Mouse (Mus musculus): ENCODE measurements around the gene Wt1. TPM values are rescaled to one million over a fixed set of nuclear protein-coding genes. Genes with fewer than 3 reads are reported as not detected.

Gene Wt1
- polyA plus RNA-seq, 1 experiment from 2014 or later: 0.82 TPM

DNA sequence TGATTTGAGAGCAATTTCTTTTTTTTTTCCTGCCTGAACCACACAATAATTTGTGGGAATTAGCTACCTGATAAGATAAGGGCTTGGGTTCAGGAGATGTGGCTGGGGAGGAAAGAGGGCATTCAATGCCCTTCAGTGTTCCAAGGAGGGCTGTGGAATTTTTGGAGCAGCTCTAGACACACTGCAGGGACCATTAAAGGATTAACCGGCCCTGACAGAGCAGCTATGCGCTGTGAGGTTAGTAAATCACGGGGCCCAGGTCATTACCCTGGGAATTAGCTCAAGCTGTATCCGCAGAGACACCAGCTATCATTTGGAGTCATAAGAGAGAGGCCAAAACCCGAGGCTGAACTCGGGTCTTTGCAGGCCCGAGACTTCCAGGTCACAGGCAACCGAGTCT is 73.8 kb downstream of the Wt1 start:
- WGBS: 65% methylated on average over 8 of the region's 8 CpGs
- no peaks in the 10 kb centered on the region for H3K9me3 ChIP-seq
- H3K9ac ChIP-seq: no peak overlapping the region
- H3K27me3 ChIP-seq: no peaks in the 10 kb centered on the region
- no peak overlapping the region for H3K27ac ChIP-seq
- H3K36me3 ChIP-seq: no peaks in the 10 kb centered on the region
- H3K4me1 ChIP-seq (replicated peaks): no peaks in the 10 kb centered on the region
- ATAC-seq (ENCODE audit: low FRiP score): no peak
- no peak overlapping the region for H3K4me2 ChIP-seq
- no peak overlapping the region for H3K4me3 ChIP-seq

DNA sequence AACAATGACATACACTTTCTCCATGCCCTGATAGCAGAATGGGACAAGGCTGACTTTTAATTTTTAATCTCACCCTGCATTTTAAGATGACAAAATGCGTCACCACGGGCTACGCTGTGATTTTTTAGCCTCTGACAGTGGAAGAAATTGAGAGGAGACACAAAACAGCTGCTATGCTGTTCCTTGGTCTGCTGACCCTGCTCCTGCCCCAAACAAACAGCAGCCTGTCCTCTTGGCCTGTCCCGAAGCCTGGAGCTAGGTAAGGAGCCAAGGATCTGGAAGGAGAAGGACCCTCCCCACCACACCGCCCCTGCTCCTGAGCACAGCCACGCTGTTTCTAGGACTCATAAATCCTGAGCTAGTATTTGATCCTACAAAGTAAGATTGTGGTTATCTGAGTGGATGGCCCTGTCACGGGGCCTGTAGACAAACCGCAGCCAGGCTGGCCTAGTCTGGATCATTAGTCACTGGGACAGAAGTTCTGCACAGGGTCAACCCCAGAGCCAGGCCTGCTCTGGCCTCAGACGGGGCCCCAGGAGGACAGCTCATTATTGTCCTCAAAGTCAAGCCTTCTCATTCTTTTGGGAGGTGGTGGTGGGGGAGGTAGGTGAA is 80.3 kb downstream of the Wt1 start:
- Histone ChIP-seq H3K36me3 (no peaks in the 10 kb centered on the region), H3K4me3 (no peak overlapping the region), H3K9me3 (no peaks in the 10 kb centered on the region), H3K4me1 (replicated peaks) (no peaks in the 10 kb centered on the region), H3K4me2 (no peak overlapping the region), H3K9ac (no peak overlapping the region), H3K27me3 (no peaks in the 10 kb centered on the region), H3K27ac (no peak overlapping the region)
- ATAC-seq (ENCODE audit: low FRiP score): no peak
- 84% methylated on average over 9 of the region's 9 CpGs for WGBS

DNA sequence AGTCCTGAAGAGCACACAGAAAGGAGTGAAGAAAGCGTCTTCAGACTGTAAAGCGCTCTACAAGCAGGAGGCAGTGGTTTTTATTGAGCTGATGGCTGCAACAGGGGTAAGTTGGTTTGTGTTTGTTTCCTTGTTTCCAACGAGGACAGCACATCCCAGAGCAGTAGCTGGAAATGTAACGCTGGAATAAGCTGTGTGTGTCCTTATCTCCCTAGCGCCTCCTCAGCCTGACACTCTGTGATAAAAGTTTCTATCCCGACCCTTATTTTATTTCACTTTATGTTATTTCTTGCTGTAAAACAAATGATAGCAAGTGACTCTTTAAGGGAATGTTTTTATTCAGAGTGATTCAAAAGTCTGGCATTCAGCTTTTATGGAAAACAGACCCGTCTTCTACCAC is 86.5 kb downstream of the Wt1 start:
- Histone ChIP-seq H3K9ac (no peak overlapping the region), H3K4me2 (no peak overlapping the region), H3K4me3 (no peak overlapping the region), H3K36me3 (no peaks in the 10 kb centered on the region), H3K9me3 (no peaks in the 10 kb centered on the region), H3K4me1 (replicated peaks) (no peaks in the 10 kb centered on the region), H3K27me3 (no peaks in the 10 kb centered on the region), H3K27ac (no peak overlapping the region)
- ATAC-seq (ENCODE audit: low FRiP score): no peak
- 82% methylated on average over 7 of the region's 7 CpGs for WGBS

DNA sequence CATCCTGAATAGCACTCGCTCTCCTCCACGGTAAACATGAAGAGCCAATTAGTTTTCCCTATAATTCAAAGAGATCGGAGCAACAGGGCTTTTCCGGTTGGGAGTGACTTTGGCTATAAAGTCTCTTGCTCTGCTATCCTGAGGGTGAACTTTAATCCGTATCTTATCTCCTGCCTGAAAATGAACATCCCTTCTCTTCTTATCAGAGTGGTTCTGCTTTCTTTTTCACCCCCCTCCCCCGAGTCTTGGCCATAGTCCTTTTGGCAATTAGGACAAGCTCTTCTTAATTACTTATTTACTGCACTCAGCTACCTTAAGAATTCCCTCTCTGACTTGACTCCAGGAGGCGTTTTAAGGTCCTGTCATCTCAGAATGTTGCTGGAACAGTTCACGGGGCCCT is 89.6 kb downstream of the Wt1 start:
- no peaks in the 10 kb centered on the region for H3K9me3 ChIP-seq
- H3K36me3 ChIP-seq: no peaks in the 10 kb centered on the region
- no peaks in the 10 kb centered on the region for H3K27me3 ChIP-seq
- no peak overlapping the region for H3K27ac ChIP-seq
- H3K9ac ChIP-seq: no peak overlapping the region
- ATAC-seq (ENCODE audit: low FRiP score): no peak
- no peak overlapping the region for H3K4me3 ChIP-seq
- H3K4me2 ChIP-seq: no peak overlapping the region
- H3K4me1 ChIP-seq (replicated peaks): no peaks in the 10 kb centered on the region
- 75% methylated on average over 8 of the region's 8 CpGs for WGBS

DNA sequence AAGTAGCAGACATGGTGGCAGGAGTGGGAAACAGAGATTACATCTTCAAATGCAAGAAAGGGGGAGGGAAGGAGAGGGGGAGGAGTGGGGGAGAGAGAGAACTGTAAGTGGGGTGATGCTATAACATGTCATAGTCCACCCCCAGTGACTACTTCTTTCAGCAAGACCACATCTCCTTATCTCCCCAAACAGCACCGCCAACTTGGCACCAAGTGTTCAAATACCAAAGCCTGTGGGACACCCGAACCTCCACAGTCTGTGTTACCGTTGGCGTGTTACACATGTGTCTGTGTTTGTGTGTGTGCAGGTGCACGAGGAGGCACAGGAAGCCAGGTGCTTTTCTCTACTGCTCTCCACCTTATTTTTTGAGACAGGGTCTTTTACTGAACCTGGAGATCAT is 92.9 kb downstream of the Wt1 start:
- 91% methylated on average over 5 of the region's 5 CpGs for WGBS
- no peak for ATAC-seq (ENCODE audit: low FRiP score)

GRCm38 (mm10) chr2:105219664-105220063 is 93.3 kb downstream of the Wt1 start:
- H3K4me3 ChIP-seq: no peak overlapping the region
- no peak overlapping the region for H3K27ac ChIP-seq
- no peak overlapping the region for H3K4me2 ChIP-seq
- ATAC-seq (ENCODE audit: low FRiP score): no peak
- no peaks in the 10 kb centered on the region for H3K36me3 ChIP-seq
- no peak overlapping the region for H3K9ac ChIP-seq
- H3K9me3 ChIP-seq: no peaks in the 10 kb centered on the region
- H3K4me1 ChIP-seq (replicated peaks): peaks cover 7% of the 10 kb centered on the region
- WGBS: 80% methylated on average over 8 of the region's 8 CpGs
- peaks cover 17% of the 10 kb centered on the region for H3K27me3 ChIP-seq

More for the DNA sequence above, 92.9 kb downstream of the Wt1 start:
- Histone ChIP-seq H3K36me3 (no peaks in the 10 kb centered on the region), H3K27ac (no peak overlapping the region), H3K9ac (no peak overlapping the region), H3K4me3 (no peak overlapping the region), H3K9me3 (no peaks in the 10 kb centered on the region), H3K4me2 (no peak overlapping the region), H3K27me3 (peaks cover 13% of the 10 kb centered on the region), H3K4me1 (replicated peaks) (peaks cover 3% of the 10 kb centered on the region)

- H3K36me3 ChIP-seq: no peaks in the 10 kb centered on the region
- no peak for ATAC-seq (ENCODE audit: low FRiP score)
- peaks cover 8% of the 10 kb centered on the region for H3K4me1 ChIP-seq (replicated peaks)
- no peak overlapping the region for H3K9ac ChIP-seq
- 78% methylated on average over 9 of the region's 9 CpGs for WGBS
- peaks cover 29% of the 10 kb centered on the region for H3K27me3 ChIP-seq
- H3K4me3 ChIP-seq: no peak overlapping the region
- no peak overlapping the region for H3K27ac ChIP-seq
- H3K4me2 ChIP-seq: no peak overlapping the region
- no peaks in the 10 kb centered on the region for H3K9me3 ChIP-seq
Observed at GRCm38 (mm10) chr2:105220738-105221303, 94.5 kb downstream of the Wt1 start.

Other genes starting within 250 kb of the Wt1 start
- 197 and 200 TPM in 2 replicates for gene Eif3m, start 109.4 kb upstream of the Wt1 start, polyA plus RNA-seq (2015; fragmentation: Nextera tagmentation; extraction: Ambion mirVana)
- not detected in 2 replicates for gene Gm11060, start 34.5 kb upstream of the Wt1 start, polyA plus RNA-seq (2015; fragmentation: Nextera tagmentation; extraction: Ambion mirVana)
- 0.23 TPM in 1 of 2 replicates, not detected in the other for gene Them7, start 97.8 kb downstream of the Wt1 start, polyA plus RNA-seq (2015; fragmentation: Nextera tagmentation; extraction: Ambion mirVana)